33 mouse cellular contexts compared by ENCODE assay signal in the genomic region with DNA sequence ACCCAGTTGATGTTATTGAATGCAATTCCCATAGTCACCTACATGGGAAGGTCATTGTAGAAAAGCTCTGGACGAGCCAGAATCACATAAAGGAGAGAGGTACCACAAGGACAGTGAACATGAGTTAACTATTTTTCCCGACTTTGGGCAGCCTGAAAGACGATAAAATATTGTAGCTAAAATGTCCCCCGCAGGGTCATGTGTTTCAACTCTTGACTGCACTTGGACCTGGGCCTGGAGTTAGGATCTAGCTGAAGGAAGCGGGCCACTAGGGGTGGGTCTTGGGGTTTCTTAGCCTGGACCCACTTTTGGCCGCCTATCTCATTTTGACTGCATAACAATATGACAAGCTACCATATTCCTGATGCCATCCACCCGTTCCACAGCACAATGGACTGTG. TPM values are rescaled to one million over a fixed set of nuclear protein-coding genes. Genes with fewer than 3 reads are reported as not detected.
A peak's percentile ranks its signal among the peaks of the same experiment; 100 is the strongest.
DNase-seq lines count a peak whose midpoint lies in the region; ATAC-seq and TF ChIP-seq lines count a peak whose summit lies in the region.
"Had no signal": no experiment of that assay in that cellular context is flagged by ENCODE, and none has a peak within 500 bp of the region (broad histone marks: within the 10 kb centered on the region; RNA-seq: fewer than 3 reads in every experiment).

No protein-coding gene starts in this region.

- no peaks in the 10 kb centered on the region for H3K27me3 ChIP-seq in liver, adult 2 months (ENCODE audit: control insufficient read depth, insufficient read depth, low read length)
- H3K27me3 ChIP-seq in liver, embryonic 12.5 days (replicated peaks) = peaks cover 3% of the 10 kb centered on the region; the same call in 1 of the 2 replicates
- H3K27me3 ChIP-seq: embryonic facial prominence, embryonic 13.5 days; forebrain, embryonic 12.5 days; forebrain, embryonic 15.5 days; hindbrain, embryonic 12.5 days; hindbrain, embryonic 15.5 days had no signal

- WGBS in liver, adult 2 months = 96% methylated on average over 7 of the region's 7 CpGs
- WGBS in liver, embryonic 12.5 days (ENCODE audit: insufficient replicate concordance) = 78% methylated on average over 7 of the region's 7 CpGs

- peak; percentile 31 for DNase-seq in adrenal gland, adult 8-10 months
- no peak for DNase-seq in adrenal gland, postnatal 25 days
- DNase-seq in kidney, adult 11 months = peak; percentile 30
- DNase-seq in kidney, postnatal 10 days = no peak
- no peak for DNase-seq in liver, adult 2 months (ENCODE audit: extremely low read depth, low read depth, low spot score)
- DNase-seq: cerebellum, adult 11 months; cerebellum, adult 2 months; cerebellum, postnatal 10 days; cerebellum, postnatal 36 days; embryo, embryonic 11 days; gastrocnemius, postnatal 25 days; heart, adult 2 months had no signal

- no peaks in the 10 kb centered on the region for H3K9me3 ChIP-seq in liver, embryonic 12.5 days (replicated peaks)
- H3K9me3 ChIP-seq: embryonic facial prominence, embryonic 10.5 days; embryonic facial prominence, embryonic 13.5 days; forebrain, embryonic 12.5 days; forebrain, embryonic 15.5 days; hindbrain, embryonic 12.5 days; hindbrain, embryonic 15.5 days had no signal

- TF ChIP-seq CTCF in liver, adult 2 months (IDR thresholded peaks at IDR 0.05; ENCODE audit: low read depth, low read length) = no peak

- peaks cover 16% of the 10 kb centered on the region for H3K4me1 ChIP-seq in liver, adult 2 months (ENCODE audit: control insufficient read depth, insufficient read depth, low read length)
- no peaks in the 10 kb centered on the region for H3K4me1 ChIP-seq in liver, embryonic 12.5 days
- H3K4me1 ChIP-seq: embryonic facial prominence, embryonic 10.5 days; forebrain, embryonic 12.5 days; forebrain, embryonic 15.5 days; hindbrain, embryonic 12.5 days; hindbrain, embryonic 15.5 days had no signal

- no peak overlapping the region for H3K9ac ChIP-seq in liver, adult 2 months (ENCODE audit: low read depth, low read length)
- no peak overlapping the region for H3K9ac ChIP-seq in liver, embryonic 12.5 days
- H3K9ac ChIP-seq: embryonic facial prominence, embryonic 13.5 days; forebrain, embryonic 12.5 days; forebrain, embryonic 15.5 days; hindbrain, embryonic 12.5 days; hindbrain, embryonic 15.5 days had no signal

- H3K79me2 ChIP-seq in liver, adult 2 months (ENCODE audit: control insufficient read depth, insufficient read depth, low read length) = no peaks in the 10 kb centered on the region

- H3K36me3 ChIP-seq in liver, adult 2 months (ENCODE audit: control insufficient read depth, insufficient read depth, low read length) = no peaks in the 10 kb centered on the region
- no peaks in the 10 kb centered on the region for H3K36me3 ChIP-seq in liver, embryonic 12.5 days
- H3K36me3 ChIP-seq: embryonic facial prominence, embryonic 10.5 days; embryonic facial prominence, embryonic 13.5 days; forebrain, embryonic 12.5 days; forebrain, embryonic 15.5 days; hindbrain, embryonic 12.5 days; hindbrain, embryonic 15.5 days had no signal

- peak overlapping the region; percentile 59; the same call in 1 of the 2 replicates for H3K27ac ChIP-seq in liver, adult 2 months (replicated peaks; ENCODE audit: insufficient read depth, low read depth, low read length)
- H3K27ac ChIP-seq in liver, embryonic 12.5 days = no peak overlapping the region
- H3K27ac ChIP-seq: embryonic facial prominence, embryonic 10.5 days; embryonic facial prominence, embryonic 13.5 days; forebrain, embryonic 12.5 days; forebrain, embryonic 15.5 days; heart, adult 2 months; hindbrain, embryonic 12.5 days; hindbrain, embryonic 15.5 days had no signal

- no peak for ATAC-seq in liver, embryonic 12.5 days
- ATAC-seq: CD4-positive, CD25-positive, alpha-beta regulatory T cell, adult 4 months; forebrain, embryonic 15.5 days; intestine, postnatal 0 days had no signal

- no peak overlapping the region for H3K4me3 ChIP-seq in liver, adult 2 months (ENCODE audit: insufficient read depth, low read depth, low read length)
- no peak overlapping the region for H3K4me3 ChIP-seq in liver, embryonic 12.5 days
- H3K4me3 ChIP-seq: embryonic facial prominence, embryonic 10.5 days; embryonic facial prominence, embryonic 13.5 days; erythroblast, embryonic 14.5 days; forebrain, embryonic 12.5 days; forebrain, embryonic 15.5 days; heart, adult 2 months; hindbrain, embryonic 12.5 days; hindbrain, embryonic 15.5 days had no signal

- TF ChIP-seq POLR2A in liver, adult 2 months (IDR thresholded peaks at IDR 0.05; ENCODE audit: extremely low read depth, insufficient read depth, low read length) = no peak

- H3K4me2 ChIP-seq in liver, embryonic 12.5 days = no peak overlapping the region
- H3K4me2 ChIP-seq: embryonic facial prominence, embryonic 13.5 days; forebrain, embryonic 12.5 days; forebrain, embryonic 15.5 days; heart, embryonic 11.5 days; hindbrain, embryonic 12.5 days; hindbrain, embryonic 15.5 days had no signal

RNA-seq across cellular contexts. Expression of a gene that starts 32.1 kb away (rescaled TPM):
- not detected for total RNA-seq in adrenal gland, adult 8-10 months (2022)
- not detected in 2 replicates for total RNA-seq in adrenal gland, postnatal 25 days (2021)
- total RNA-seq in liver, adult 2 months (2014; rRNA removed) = not detected in 2 replicates
- polyA plus RNA-seq in liver, adult 2 months (2012; rRNA removed) = not detected in 2 replicates
- 3.7 and 4.1 TPM in 2 replicates for polyA plus RNA-seq in liver, embryonic 12.5 days (2016; fragmentation: Nextera tagmentation; extraction: Ambion mirVana)
- total RNA-seq: gastrocnemius, postnatal 25 days; hematopoietic stem cell, adult 5-6 weeks had no signal
- polyA plus RNA-seq: CD4-positive, CD25-positive, alpha-beta regulatory T cell, adult 4 months; cerebellum, adult 2 months; cortical plate, adult 2 months; embryonic facial prominence, embryonic 13.5 days; erythroblast, embryonic 14.5 days; forebrain, embryonic 15.5 days; heart, embryonic 14.5 days; hindbrain, embryonic 15.5 days had no signal

RNA-seq across cellular contexts. Expression of a gene that starts 42.0 kb away (rescaled TPM):
- not detected for total RNA-seq in adrenal gland, adult 8-10 months (2022)
- not detected in 2 replicates for total RNA-seq in adrenal gland, postnatal 25 days (2021)
- total RNA-seq in liver, adult 2 months (2014; rRNA removed) = not detected in 2 replicates
- not detected in 2 replicates for polyA plus RNA-seq in liver, adult 2 months (2012; rRNA removed)
- polyA plus RNA-seq in liver, embryonic 12.5 days (2016; fragmentation: Nextera tagmentation; extraction: Ambion mirVana) = 1.2 and 1.7 TPM in 2 replicates
- total RNA-seq: heart, adult 2 months; heart, postnatal 25 days; hematopoietic stem cell, adult 5-6 weeks had no signal
- polyA plus RNA-seq: CD4-positive, CD25-positive, alpha-beta regulatory T cell, adult 4 months; cerebellum, adult 2 months; cortical plate, adult 2 months; embryonic facial prominence, embryonic 10.5 days; embryonic facial prominence, embryonic 13.5 days; erythroblast, embryonic 14.5 days; forebrain, embryonic 12.5 days; forebrain, embryonic 15.5 days; heart, adult 2 months; heart, embryonic 14.5 days; hindbrain, embryonic 12.5 days; hindbrain, embryonic 15.5 days; intestine, postnatal 0 days had no signal

RNA-seq across cellular contexts. Expression of a gene that starts 48.0 kb away (rescaled TPM):
- total RNA-seq in adrenal gland, adult 8-10 months (2022) = not detected
- total RNA-seq in adrenal gland, postnatal 25 days (2021) = not detected in 2 replicates
- total RNA-seq in liver, adult 2 months (2014; rRNA removed) = not detected in 2 replicates
- not detected in 2 replicates for polyA plus RNA-seq in liver, adult 2 months (2012; rRNA removed)
- 0.85 and 1.1 TPM in 2 replicates for polyA plus RNA-seq in liver, embryonic 12.5 days (2016; fragmentation: Nextera tagmentation; extraction: Ambion mirVana)
- total RNA-seq: gastrocnemius, adult 8-10 months; gastrocnemius, postnatal 25 days; heart, adult 2 months; heart, postnatal 25 days; hematopoietic stem cell, adult 5-6 weeks; MEL had no signal
- polyA plus RNA-seq: CD4-positive, CD25-positive, alpha-beta regulatory T cell, adult 4 months; cerebellum, adult 2 months; cortical plate, adult 2 months; embryonic facial prominence, embryonic 10.5 days; embryonic facial prominence, embryonic 13.5 days; erythroblast, embryonic 14.5 days; forebrain, embryonic 12.5 days; forebrain, embryonic 15.5 days; heart, adult 2 months; heart, embryonic 14.5 days; heart, postnatal 0 days; hindbrain, embryonic 12.5 days; hindbrain, embryonic 15.5 days; intestine, embryonic 14.5 days; intestine, postnatal 0 days had no signal

RNA-seq across cellular contexts. Expression of a gene that starts 53.7 kb away (rescaled TPM):
- not detected for total RNA-seq in adrenal gland, adult 8-10 months (2022)
- total RNA-seq in adrenal gland, postnatal 25 days (2021) = not detected in 2 replicates
- not detected in 2 replicates for total RNA-seq in liver, adult 2 months (2014; rRNA removed)
- polyA plus RNA-seq in liver, adult 2 months (2012; rRNA removed) = not detected in 2 replicates
- 1.3 and 1.6 TPM in 2 replicates for polyA plus RNA-seq in liver, embryonic 12.5 days (2016; fragmentation: Nextera tagmentation; extraction: Ambion mirVana)
- total RNA-seq: gastrocnemius, adult 8-10 months; gastrocnemius, postnatal 25 days; heart, adult 2 months; heart, postnatal 25 days; hematopoietic stem cell, adult 5-6 weeks had no signal
- polyA plus RNA-seq: C2C12; CD4-positive, CD25-positive, alpha-beta regulatory T cell, adult 4 months; cerebellum, adult 2 months; cortical plate, adult 2 months; embryonic facial prominence, embryonic 10.5 days; embryonic facial prominence, embryonic 13.5 days; forebrain, embryonic 12.5 days; forebrain, embryonic 15.5 days; gonadal fat pad, adult 2 months; heart, adult 2 months; heart, embryonic 14.5 days; heart, postnatal 0 days; hindbrain, embryonic 15.5 days; intestine, postnatal 0 days had no signal

RNA-seq across cellular contexts. Expression of a gene that starts 59.7 kb away (rescaled TPM):
- total RNA-seq in adrenal gland, adult 8-10 months (2022) = not detected
- not detected in 2 replicates for total RNA-seq in adrenal gland, postnatal 25 days (2021)
- total RNA-seq in liver, adult 2 months (2014; rRNA removed) = not detected in 2 replicates
- polyA plus RNA-seq in liver, adult 2 months (2012; rRNA removed) = not detected in 2 replicates
- polyA plus RNA-seq in liver, embryonic 12.5 days (2016; fragmentation: Nextera tagmentation; extraction: Ambion mirVana) = 0.35 and 0.83 TPM in 2 replicates
- total RNA-seq: heart, adult 2 months; heart, postnatal 25 days; MEL had no signal
- polyA plus RNA-seq: C2C12; CD4-positive, CD25-positive, alpha-beta regulatory T cell, adult 4 months; cerebellum, adult 2 months; cortical plate, adult 2 months; embryonic facial prominence, embryonic 10.5 days; erythroblast, embryonic 14.5 days; forebrain, embryonic 12.5 days; forebrain, embryonic 15.5 days; heart, adult 2 months; heart, embryonic 14.5 days; heart, postnatal 0 days; hindbrain, embryonic 12.5 days; hindbrain, embryonic 15.5 days; intestine, embryonic 14.5 days; intestine, postnatal 0 days had no signal

Comparison
In these comparisons a context has a peak if more than half of its experiments do, and no peak if none do; other contexts are left out.
1. DNase-seq: peak in adrenal gland, adult 8-10 months (single experiment) and kidney, adult 11 months (single experiment); none in adrenal gland, postnatal 25 days (single experiment), kidney, postnatal 10 days (single experiment) and liver, adult 2 months (single experiment).